Mouse (Mus musculus) heart, embryonic 15.5 days (tissue): ENCODE measurements around the gene Cep63. TPM values are rescaled to one million over a fixed set of nuclear protein-coding genes. Genes with fewer than 3 reads are reported as not detected.

Source experiments
- ATAC-seq: fragments of 200-750 bp; cut with Nextera tagmentation; replicated peaks from 2 replicates; pipeline ENCODE4 v1.8.0; 2017; ENCODE audit warnings: low read depth, moderate TSS enrichment; ENCODE audit not compliant: insufficient number of reproducible peaks, insufficient read depth, low FRiP score
- H3K27ac ChIP-seq: fragments of 300-500 bp; sonication (generic); 2 replicates; pipeline ENCODE4 v1.5.1; 2015; ENCODE audit warnings: mild to moderate bottlenecking, inconsistent platforms
- H3K27me3 ChIP-seq: fragments of 300-500 bp; sonication (generic); 2 replicates; pipeline ENCODE4 v1.6.1; 2015; ENCODE audit warnings: inconsistent platforms
- H3K36me3 ChIP-seq: fragments of 300-500 bp; sonication (generic); 2 replicates; pipeline ENCODE4 v1.6.1; 2015; ENCODE audit warnings: mild to moderate bottlenecking, inconsistent platforms
- H3K4me1 ChIP-seq: fragments of 300-500 bp; sonication (generic); replicated peaks from 2 replicates; pipeline ENCODE4 v1.6.1; 2015; ENCODE audit warnings: inconsistent platforms
- H3K4me2 ChIP-seq: fragments of 300-500 bp; sonication (generic); 2 replicates; pipeline ENCODE4 v1.6.1; 2015; ENCODE audit warnings: inconsistent platforms, mild to moderate bottlenecking, moderate library complexity
- H3K4me3 ChIP-seq: fragments of 300-500 bp; sonication (generic); 2 replicates; pipeline ENCODE4 v1.5.1; 2015; ENCODE audit warnings: mild to moderate bottlenecking, inconsistent platforms
- H3K9ac ChIP-seq: fragments of 300-500 bp; sonication (generic); 2 replicates; pipeline ENCODE4 v1.6.1; 2015; ENCODE audit warnings: mild to moderate bottlenecking, inconsistent platforms
- H3K9me3 ChIP-seq: fragments of 300-500 bp; sonication (generic); replicated peaks from 2 replicates; pipeline ENCODE4 v1.6.1; 2016; ENCODE audit warnings: inconsistent platforms
- WGBS: fragments of 180-500 bp; shearing (Covaris S2); methylation state at CpG from one replicate; pipeline ENCODE4 v1.1.7; 2015; ENCODE audit warnings: mixed read lengths; 5-methylcytosine and 5-hydroxymethylcytosine counted together
- polyA plus RNA-seq: library from polyadenylated mRNA; unstranded; fragments of >200 nt; fragmentation: Nextera tagmentation; extraction: Ambion mirVana; gene quantifications from 2 replicates; pipeline ENCODE4 v1.2.1, GENCODE M21; 2015

The Cep63 gene
- polyA plus RNA-seq, 1 experiment from 2014 or later: 50.2 TPM

- Histone ChIP-seq H3K4me1 (peaks cover 26% of the 10 kb centered on the region), H3K27ac (peak overlapping the region; percentile 82), H3K27me3 (no peaks in the 10 kb centered on the region), H3K9ac (no peak overlapping the region), H3K9me3 (no peaks in the 10 kb centered on the region), H3K4me3 (no peak overlapping the region), H3K4me2 (no peak overlapping the region), H3K36me3 (no peaks in the 10 kb centered on the region)
- 73% methylated on average over 3 of the region's 3 CpGs for WGBS
- no peak for ATAC-seq
Measured at GRCm38 (mm10) chr9:102645119-102645695, 18.9 kb upstream of the Cep63 start.

- Histone ChIP-seq H3K4me1 (peaks cover 38% of the 10 kb centered on the region), H3K9me3 (no peaks in the 10 kb centered on the region), H3K4me2 (peak overlapping the region; percentile 52), H3K9ac (no peak overlapping the region), H3K4me3 (peak overlapping the region; percentile 20; the same call in 1 of the 2 replicates), H3K27ac (peak overlapping the region; percentile 82), H3K27me3 (no peaks in the 10 kb centered on the region), H3K36me3 (no peaks in the 10 kb centered on the region)
- 12% methylated on average over 10 of the region's 10 CpGs for WGBS
- ATAC-seq: peak; percentile 78
Measured at GRCm38 (mm10) chr9:102643486-102644101, 17.3 kb upstream of the Cep63 start.

GRCm38 (mm10) chr9:102643071-102643485 is 16.7 kb upstream of the Cep63 start:
- Histone ChIP-seq H3K27me3 (no peaks in the 10 kb centered on the region), H3K4me3 (no peak overlapping the region), H3K9ac (no peak overlapping the region), H3K4me1 (peaks cover 39% of the 10 kb centered on the region), H3K36me3 (no peaks in the 10 kb centered on the region), H3K9me3 (no peaks in the 10 kb centered on the region), H3K4me2 (peak overlapping the region; percentile 52), H3K27ac (peak overlapping the region; percentile 82)
- WGBS: 33% methylated on average over 8 of the region's 8 CpGs
- ATAC-seq: no peak

GRCm38 (mm10) chr9:102641531-102641930 is 15.2 kb upstream of the Cep63 start:
- Histone ChIP-seq H3K4me2 (no peak overlapping the region), H3K9ac (no peak overlapping the region), H3K4me3 (no peak overlapping the region), H3K9me3 (no peaks in the 10 kb centered on the region), H3K36me3 (no peaks in the 10 kb centered on the region), H3K27ac (peak overlapping the region; percentile 34; the same call in 1 of the 2 replicates), H3K27me3 (no peaks in the 10 kb centered on the region), H3K4me1 (peaks cover 53% of the 10 kb centered on the region)
- 52% methylated on average over 6 of the region's 6 CpGs for WGBS
- ATAC-seq: no peak

GRCm38 (mm10) chr9:102639510-102639909 is 13.2 kb upstream of the Cep63 start:
- Histone ChIP-seq H3K4me3 (no peak overlapping the region), H3K27ac (peak overlapping the region; percentile 46; the same call in 1 of the 2 replicates), H3K9me3 (no peaks in the 10 kb centered on the region), H3K4me2 (no peak overlapping the region), H3K27me3 (no peaks in the 10 kb centered on the region), H3K9ac (no peak overlapping the region), H3K36me3 (no peaks in the 10 kb centered on the region), H3K4me1 (peaks cover 55% of the 10 kb centered on the region)
- no peak for ATAC-seq
- WGBS: 50% methylated on average over 8 of the region's 8 CpGs

- H3K36me3 ChIP-seq: no peaks in the 10 kb centered on the region
- peak overlapping the region; percentile 46; the same call in 1 of the 2 replicates for H3K27ac ChIP-seq
- no peak overlapping the region for H3K4me3 ChIP-seq
- ATAC-seq: no peak
- H3K4me1 ChIP-seq: peaks cover 55% of the 10 kb centered on the region
- WGBS: 43% methylated on average over 7 of the region's 7 CpGs
- H3K9ac ChIP-seq: no peak overlapping the region
- no peaks in the 10 kb centered on the region for H3K27me3 ChIP-seq
- no peaks in the 10 kb centered on the region for H3K9me3 ChIP-seq
- H3K4me2 ChIP-seq: no peak overlapping the region
Measured at GRCm38 (mm10) chr9:102638963-102639362, 12.6 kb upstream of the Cep63 start.

GRCm38 (mm10) chr9:102637115-102637514 is 10.8 kb upstream of the Cep63 start:
- Histone ChIP-seq H3K27me3 (no peaks in the 10 kb centered on the region), H3K4me1 (peaks cover 51% of the 10 kb centered on the region), H3K9me3 (no peaks in the 10 kb centered on the region), H3K4me3 (no peak overlapping the region), H3K4me2 (no peak overlapping the region), H3K9ac (no peak overlapping the region), H3K27ac (no peak overlapping the region), H3K36me3 (no peaks in the 10 kb centered on the region)
- WGBS: 49% methylated on average over 4 of the region's 4 CpGs
- no peak for ATAC-seq

- H3K9ac ChIP-seq: no peak overlapping the region
- H3K27me3 ChIP-seq: no peaks in the 10 kb centered on the region
Measured at GRCm38 (mm10) chr9:102636553-102636952, 10.2 kb upstream of the Cep63 start.

GRCm38 (mm10) chr9:102634453-102634852 is 8.1 kb upstream of the Cep63 start:
- WGBS: 31% methylated on average over 8 of the region's 8 CpGs
- no peaks in the 10 kb centered on the region for H3K27me3 ChIP-seq
- H3K9ac ChIP-seq: no peak overlapping the region
- peak; percentile 47 for ATAC-seq
- peaks cover 46% of the 10 kb centered on the region for H3K4me1 ChIP-seq
- 0 out of 2 replicates have a peak overlapping the region, but pooled peaks have one; percentile 14 for H3K4me2 ChIP-seq
- no peak overlapping the region for H3K4me3 ChIP-seq
- peak overlapping the region; percentile 76 for H3K27ac ChIP-seq
- H3K9me3 ChIP-seq: no peaks in the 10 kb centered on the region
- H3K36me3 ChIP-seq: 0 out of 2 replicates have a peak, but pooled peaks cover 9% of the 10 kb centered on the region

More at GRCm38 (mm10) chr9:102636553-102636952, 10.2 kb upstream of the Cep63 start:
- ATAC-seq: no peak
- Histone ChIP-seq H3K9me3 (no peaks in the 10 kb centered on the region), H3K4me1 (peaks cover 51% of the 10 kb centered on the region), H3K27ac (no peak overlapping the region), H3K36me3 (no peaks in the 10 kb centered on the region), H3K4me3 (no peak overlapping the region), H3K4me2 (no peak overlapping the region)
- WGBS: 5% methylated on average over 4 of the region's 4 CpGs

GRCm38 (mm10) chr9:102632923-102633537 is 6.7 kb upstream of the Cep63 start:
- Histone ChIP-seq H3K9me3 (no peaks in the 10 kb centered on the region), H3K4me1 (peaks cover 39% of the 10 kb centered on the region), H3K27ac (peak overlapping the region; percentile 76), H3K27me3 (no peaks in the 10 kb centered on the region), H3K36me3 (0 out of 2 replicates have a peak, but pooled peaks cover 9% of the 10 kb centered on the region), H3K4me2 (no peak overlapping the region), H3K4me3 (no peak overlapping the region), H3K9ac (no peak overlapping the region)
- no peak for ATAC-seq
- 54% methylated on average over 1 of the region's 1 CpGs for WGBS

GRCm38 (mm10) chr9:102632173-102632572 is 5.8 kb upstream of the Cep63 start:
- H3K27ac ChIP-seq: 0 out of 2 replicates have a peak overlapping the region, but pooled peaks have one; percentile 24
- H3K36me3 ChIP-seq: 0 out of 2 replicates have a peak, but pooled peaks cover 9% of the 10 kb centered on the region
- no peak overlapping the region for H3K4me2 ChIP-seq
- WGBS: 82% methylated on average over 4 of the region's 4 CpGs
- H3K4me1 ChIP-seq: peaks cover 40% of the 10 kb centered on the region
- ATAC-seq: no peak
- H3K4me3 ChIP-seq: no peak overlapping the region
- H3K9ac ChIP-seq: no peak overlapping the region
- H3K27me3 ChIP-seq: no peaks in the 10 kb centered on the region
- no peaks in the 10 kb centered on the region for H3K9me3 ChIP-seq
